Mouse (Mus musculus) cerebellum, adult 2 months (tissue): ENCODE data around the gene Spryd3. TPM values are rescaled to one million over a fixed set of nuclear protein-coding genes. Genes with fewer than 3 reads are reported as not detected.

Experiments used
- DNase-seq, 2 experiments: peaks; one replicate each; pipeline ENCODE4 v3.0.0; 2021
- H3K27ac ChIP-seq: fragments of 200-500 bp; 2 replicates; pipeline ENCODE4 v1.5.1; 2012; ENCODE audit warnings: low read length, control low read depth, inconsistent platforms; ENCODE audit not compliant: insufficient read depth
- H3K27me3 ChIP-seq: fragments of 200-500 bp; 2 replicates; pipeline ENCODE4 v1.6.1; 2012; ENCODE audit warnings: inconsistent platforms, mild to moderate bottlenecking, low read length, moderate library complexity; ENCODE audit not compliant: control insufficient read depth, insufficient read depth
- H3K4me1 ChIP-seq: fragments of 200-500 bp; 2 replicates; pipeline ENCODE4 v1.6.1; 2011; ENCODE audit warnings: low read length; ENCODE audit not compliant: control insufficient read depth, insufficient read depth
- H3K4me3 ChIP-seq: fragments of 200-500 bp; replicated peaks from 2 replicates; pipeline ENCODE3; 2011; ENCODE audit warnings: mild to moderate bottlenecking, low read depth, low read length, control low read depth; ENCODE audit not compliant: insufficient read depth
- CTCF ChIP-seq: fragments of 200-500 bp; IDR thresholded peaks from 2 replicates; pipeline ENCODE4 v1.5.1; 2011; ENCODE audit warnings: low read depth, mild to moderate bottlenecking, control low read depth, low read length, moderate library complexity, borderline replicate concordance; ENCODE audit not compliant: insufficient read depth
- POLR2A ChIP-seq: fragments of 200-500 bp; IDR thresholded peaks from 2 replicates; pipeline ENCODE4 v1.6.1; 2011; ENCODE audit warnings: low read length, control low read depth, borderline replicate concordance; ENCODE audit not compliant: insufficient read depth
- WGBS: fragments of 180-500 bp; shearing (Covaris S2); methylation state at CpG from one replicate; pipeline ENCODE4 v1.1.7; 2018; 5-methylcytosine and 5-hydroxymethylcytosine counted together
- polyA plus RNA-seq: library from polyadenylated mRNA; depleted of rRNA; stranded (reverse); fragments of >200 nt; gene quantifications from 2 replicates; pipeline ENCODE4 v1.2.3, GENCODE M21; 2012; rRNA removed

The Spryd3 gene
- polyA plus RNA-seq, 1 experiment, result 161 TPM

DNA sequence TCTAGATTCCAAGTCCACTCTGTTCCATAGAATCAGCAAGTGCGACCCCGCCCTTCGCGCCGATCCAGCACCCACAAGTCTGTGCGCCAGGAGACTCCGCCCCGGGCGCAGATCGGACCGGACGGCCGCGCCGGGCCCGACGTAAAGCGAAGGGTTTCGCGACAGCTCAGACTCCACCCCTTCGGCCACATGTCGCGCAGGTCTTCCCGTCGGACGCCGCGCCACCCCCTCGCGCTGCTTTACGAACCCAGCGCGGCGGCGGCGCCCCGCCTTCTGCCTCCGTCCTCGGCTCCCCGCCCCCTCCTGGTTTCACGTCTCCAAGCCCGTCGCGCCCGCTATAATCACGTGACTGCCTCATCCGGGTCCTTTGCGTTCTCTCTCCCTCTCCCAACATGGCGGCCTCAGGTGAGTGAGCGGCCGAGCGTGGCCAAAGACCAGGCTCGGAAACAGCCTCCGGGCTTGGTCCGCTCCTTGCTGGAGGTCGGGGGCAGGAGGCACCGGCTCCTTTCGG is 62.4 kb downstream of the Spryd3 start, which contains the start of gene Eif4b:
TSS of gene Eif4b (plus strand) at position 215 of the 511 bp plus-strand sequence.
- peak within 1 kb of the TSS; percentile 81 for H3K27ac ChIP-seq
- DNase-seq, result peak; percentile 98
- peak within 1 kb of the TSS; percentile 89 for H3K4me3 ChIP-seq
- H3K4me1 ChIP-seq, result no peaks in the 10 kb centered on the region
- H3K27me3 ChIP-seq, result no peaks in the 10 kb centered on the region
- TF ChIP-seq CTCF (no peak), POLR2A (peak; percentile 52; the same call in 1 of the 2 replicates)
- WGBS, result under 1% methylated on average over 58 of the region's 58 CpGs

- Histone ChIP-seq H3K4me1 (no peaks in the 10 kb centered on the region), H3K27me3 (no peaks in the 10 kb centered on the region), H3K27ac (no peak overlapping the region), H3K4me3 (peak overlapping the region; percentile 89)
- no peak for DNase-seq
- TF ChIP-seq CTCF, result no peak
- TF ChIP-seq POLR2A, result no peak
- WGBS, result 15% methylated on average over 6 of the region's 6 CpGs
These were observed 63.0 kb downstream of the Spryd3 start for GRCm38 (mm10) chr15:102072963-102073558.

DNA sequence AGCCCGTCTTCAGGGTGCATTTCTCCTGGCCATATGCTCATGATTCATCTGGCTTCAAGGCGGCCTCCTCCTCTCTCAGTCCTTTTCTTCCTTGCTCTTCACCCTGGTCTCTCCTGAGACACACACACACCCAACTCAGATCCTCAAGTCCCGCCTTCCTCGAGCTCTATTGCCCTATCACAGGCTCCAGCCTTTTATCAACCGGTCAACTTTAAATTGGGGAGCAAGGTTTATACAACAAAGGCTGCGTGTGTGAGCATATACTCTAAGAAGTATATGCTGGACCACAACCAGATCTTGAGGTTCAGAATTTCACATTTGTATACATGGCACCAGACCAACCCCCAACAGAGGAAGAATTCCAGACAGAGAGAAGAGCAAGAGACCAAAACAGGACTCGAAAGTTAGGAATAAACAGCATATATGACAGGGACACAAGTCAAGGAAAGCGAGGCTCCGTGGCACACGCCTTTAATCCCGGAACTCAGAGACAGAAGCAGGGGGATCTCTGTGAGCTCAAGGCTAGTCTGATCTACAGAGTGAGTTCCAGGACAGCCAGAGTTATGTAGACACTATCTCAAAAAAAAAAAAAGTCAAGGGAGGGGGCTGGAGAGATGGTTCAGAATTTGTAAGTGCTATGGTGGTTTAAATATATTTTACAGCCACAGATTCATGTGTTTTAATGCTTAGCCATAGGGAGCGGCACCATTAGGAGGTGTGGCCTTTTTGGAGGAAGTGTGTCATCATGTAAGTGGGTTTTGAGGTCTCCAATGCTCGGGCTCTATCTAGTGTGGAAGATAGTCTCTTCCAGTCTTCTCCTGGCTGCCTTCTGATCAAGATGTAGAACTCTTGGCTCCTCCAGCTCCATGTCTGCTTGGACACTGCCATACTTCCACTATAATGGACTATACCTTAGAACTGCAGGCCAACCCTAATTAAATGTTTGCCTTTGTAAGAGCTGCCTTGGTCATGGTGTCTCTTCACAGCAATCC is 65.3 kb downstream of the Spryd3 start:
- H3K27ac ChIP-seq, result no peak overlapping the region
- no peaks in the 10 kb centered on the region for H3K27me3 ChIP-seq
- 69% methylated on average over 13 of the region's 13 CpGs for WGBS
- DNase-seq, result no peak
- TF ChIP-seq POLR2A (no peak), CTCF (no peak)
- H3K4me1 ChIP-seq, result no peaks in the 10 kb centered on the region
- no peak overlapping the region for H3K4me3 ChIP-seq

Other genes starting within 250 kb of the Spryd3 start
- 0.05 TPM in 1 of 2 replicates, not detected in the other for gene Krt76, start 243.3 kb downstream of the Spryd3 start, polyA plus RNA-seq
- 0.05 TPM in 1 of 2 replicates, not detected in the other for gene Krt4, start 211.5 kb downstream of the Spryd3 start, polyA plus RNA-seq
- gene Krt79, start 195.9 kb downstream of the Spryd3 start, polyA plus RNA-seq, result not detected in 2 replicates
- 0.03 TPM in 1 of 2 replicates, not detected in the other for gene Krt78, start 181.9 kb downstream of the Spryd3 start, polyA plus RNA-seq
- 0.61 and 1.1 TPM in 2 replicates for gene Krt8, start 131.8 kb downstream of the Spryd3 start, polyA plus RNA-seq
- gene Krt18, start 108.1 kb downstream of the Spryd3 start, polyA plus RNA-seq, result 1.1 and 2.1 TPM in 2 replicates
- 114 TPM in 2 replicates for gene Eif4b, start 62.5 kb downstream of the Spryd3 start, polyA plus RNA-seq
- 33.6 and 33.7 TPM in 2 replicates for gene Tns2, start 35.8 kb downstream of the Spryd3 start, polyA plus RNA-seq
- 15.0 and 18.7 TPM in 2 replicates for gene Igfbp6, start 8.1 kb upstream of the Spryd3 start, polyA plus RNA-seq
- gene Soat2, start 14.3 kb upstream of the Spryd3 start, polyA plus RNA-seq, result 0.08 TPM in 1 of 2 replicates, not detected in the other
- 79.3 and 81.7 TPM in 2 replicates for gene Zfp740, start 67.0 kb upstream of the Spryd3 start, polyA plus RNA-seq
- gene Csad, start 68.5 kb upstream of the Spryd3 start, polyA plus RNA-seq, result 53.0 and 60.3 TPM in 2 replicates
- gene Itgb7, start 95.7 kb upstream of the Spryd3 start, polyA plus RNA-seq, result 5.2 and 8.4 TPM in 2 replicates
- gene Rarg, start 121.3 kb upstream of the Spryd3 start, polyA plus RNA-seq, result 12.8 and 12.9 TPM in 2 replicates
- gene Gm9918, start 134.3 kb upstream of the Spryd3 start, polyA plus RNA-seq, result 0.13 and 0.15 TPM in 2 replicates
- 60.9 and 62.3 TPM in 2 replicates for gene Mfsd5, start 143.2 kb upstream of the Spryd3 start, polyA plus RNA-seq
- 0.62 and 0.86 TPM in 2 replicates for gene Espl1, start 160.0 kb upstream of the Spryd3 start, polyA plus RNA-seq
- gene Pfdn5, start 189.9 kb upstream of the Spryd3 start, polyA plus RNA-seq, result 318 and 360 TPM in 2 replicates
- gene Myg1, start 195.5 kb upstream of the Spryd3 start, polyA plus RNA-seq, result 106 and 110 TPM in 2 replicates
- 29.7 and 33.1 TPM in 2 replicates for gene Aaas, start 214.5 kb upstream of the Spryd3 start, polyA plus RNA-seq
- gene Sp7, start 230.9 kb upstream of the Spryd3 start, polyA plus RNA-seq, result 1.4 TPM in 2 replicates